Mouse (Mus musculus) embryonic stem cell, embryonic (primary cell): ENCODE measurements at regions not wholly inside any gene's neighbourhood (a gene's known extent, or its start where the extent isn't known, plus 50 kb on each side); places are given as distances from the start of the nearest gene placed in this dataset.

Source experiments
- CTCF ChIA-PET, 4 experiments: fragments of 300-600 bp in 2 of 4; fragments of 350-600 bp in 2 of 4; sonication (Branson Sonifier 250); formaldehyde crosslinking; loops; one replicate each; lab custom pipeline; 2022; ENCODE audit warnings: inconsistent platforms in 2 of 4; lab: Charles Lee
- POLR2A ChIA-PET, 4 experiments: fragments of 300-600 bp in 2 of 4; fragments of 350-600 bp in 2 of 4; sonication (Branson Sonifier 250); formaldehyde crosslinking; loops; one replicate each; lab custom pipeline; 2022; ENCODE audit warnings: antibody characterized with exemption in 4 of 4, inconsistent platforms in 1 of 4; lab: Charles Lee

GRCm38 (mm10) chr13:107540784-107541634, 503.2 kb upstream of the Smim15 start:
- CTCF ChIA-PET = interaction anchor here in 1 of 4 experiments (0.5 kb wide), 1 partner anchor 156 kb away, joined by 4 read pairs; no protein-coding TSS in a partner anchor
- POLR2A ChIA-PET = interaction anchor here in 1 of 4 experiments (1.6 kb wide), 1 partner anchor 10 kb away, joined by 5 read pairs; no protein-coding TSS in a partner anchor

GRCm38 (mm10) chr13:107540305-107540704, 503.9 kb upstream of the Smim15 start:
- ChIA-PET CTCF (interaction anchor here in 1 of 4 experiments (0.5 kb wide), 1 partner anchor 155 kb away, joined by 4 read pairs; no protein-coding TSS in a partner anchor), POLR2A (interaction anchor here in 1 of 4 experiments (1.6 kb wide), 1 partner anchor 10 kb away, joined by 5 read pairs; no protein-coding TSS in a partner anchor)

GRCm38 (mm10) chr13:107539867-107540266, 504.4 kb upstream of the Smim15 start:
- POLR2A ChIA-PET = interaction anchor here in 1 of 4 experiments (1.6 kb wide), 1 partner anchor 11 kb away, joined by 5 read pairs; no protein-coding TSS in a partner anchor
- CTCF ChIA-PET = no interaction called here

GRCm38 (mm10) chr13:107539326-107539725, 504.9 kb upstream of the Smim15 start:
- CTCF ChIA-PET = no interaction called here
- POLR2A ChIA-PET = no interaction called here

- POLR2A ChIA-PET = no interaction called here
- CTCF ChIA-PET = no interaction called here
Observed at GRCm38 (mm10) chr13:107535213-107535612, 509.0 kb upstream of the Smim15 start.

GRCm38 (mm10) chr13:107533323-107533722, 510.9 kb upstream of the Smim15 start:
- ChIA-PET POLR2A (interaction anchor here in 1 of 4 experiments (0.7 kb wide), 1 partner anchor 18 kb away, joined by 3 read pairs; no protein-coding TSS in a partner anchor), CTCF (interaction anchor here in 1 of 4 experiments (0.7 kb wide), 1 partner anchor 20 kb away, joined by 4 read pairs; no protein-coding TSS in a partner anchor)

- ChIA-PET CTCF (no interaction called here), POLR2A (interaction anchor here in 1 of 4 experiments (0.7 kb wide), 2 partner anchors 33 to 353 kb away, joined by 3 to 4 read pairs; no protein-coding TSS in a partner anchor)
Observed at GRCm38 (mm10) chr13:107531528-107531927, 509.6 kb upstream of the Kif2a start.

GRCm38 (mm10) chr13:107531026-107531425, 509.1 kb upstream of the Kif2a start:
- CTCF ChIA-PET = interaction anchor here in 1 of 4 experiments (0.6 kb wide), 1 partner anchor 287 kb away, joined by 6 read pairs; no protein-coding TSS in a partner anchor
- POLR2A ChIA-PET = interaction anchor here in 1 of 4 experiments (0.7 kb wide), 2 partner anchors 32 to 352 kb away, joined by 3 to 4 read pairs; no protein-coding TSS in a partner anchor

GRCm38 (mm10) chr13:107530392-107530791, 508.5 kb upstream of the Kif2a start:
- POLR2A ChIA-PET = no interaction called here
- CTCF ChIA-PET = no interaction called here

GRCm38 (mm10) chr13:107528724-107529456, 507.0 kb upstream of the Kif2a start:
- ChIA-PET CTCF (no interaction called here), POLR2A (no interaction called here)

- POLR2A ChIA-PET = no interaction called here
- CTCF ChIA-PET = interaction anchor here in 2 of 4 experiments (0.6 kb wide), 2 partner anchors 52 to 269 kb away, joined by 3 to 8 read pairs; no protein-coding TSS in a partner anchor
Observed at GRCm38 (mm10) chr13:107522942-107523341, 501.0 kb upstream of the Kif2a start.

- CTCF ChIA-PET = interaction anchor here in 1 of 4 experiments (0.7 kb wide), 1 partner anchor 469 kb away, joined by 5 read pairs; no protein-coding TSS in a partner anchor
- POLR2A ChIA-PET = no interaction called here
Observed at GRCm38 (mm10) chr13:107514236-107514635, 492.3 kb upstream of the Kif2a start.

GRCm38 (mm10) chr13:107513274-107514146, 491.6 kb upstream of the Kif2a start:
- CTCF ChIA-PET = no interaction called here
- POLR2A ChIA-PET = no interaction called here

- POLR2A ChIA-PET = no interaction called here
Observed at GRCm38 (mm10) chr13:107507336-107507735, 485.4 kb upstream of the Kif2a start.

GRCm38 (mm10) chr13:107506832-107507231, 484.9 kb upstream of the Kif2a start:
- POLR2A ChIA-PET = interaction anchor here in 1 of 4 experiments (0.7 kb wide), 1 partner anchor 1759 kb away, joined by 6 read pairs; no protein-coding TSS in a partner anchor
- CTCF ChIA-PET = no interaction called here

More at GRCm38 (mm10) chr13:107507336-107507735, 485.4 kb upstream of the Kif2a start:
- CTCF ChIA-PET = no interaction called here

- ChIA-PET POLR2A (no interaction called here), CTCF (no interaction called here)
Observed at GRCm38 (mm10) chr13:107505318-107505717, 483.4 kb upstream of the Kif2a start.

GRCm38 (mm10) chr13:107502261-107502660, 480.3 kb upstream of the Kif2a start:
- CTCF ChIA-PET = no interaction called here

More at GRCm38 (mm10) chr13:107502261-107502660, 480.3 kb upstream of the Kif2a start:
- POLR2A ChIA-PET = no interaction called here
